Mouse (Mus musculus) megakaryocyte, embryonic 14.5 days (primary cell): ENCODE data around the gene Tfr2.

Source experiments
- FLI1 ChIP-seq: IDR thresholded peaks from 2 replicates; pipeline ENCODE4 v1.6.1; 2012; ENCODE audit warnings: low read length, inconsistent platforms, mixed read lengths
- GATA1 ChIP-seq: IDR thresholded peaks from 3 replicates; pipeline ENCODE4 v1.6.1; 2012; ENCODE audit warnings: mixed read lengths, low read length, inconsistent platforms, borderline replicate concordance

DNA sequence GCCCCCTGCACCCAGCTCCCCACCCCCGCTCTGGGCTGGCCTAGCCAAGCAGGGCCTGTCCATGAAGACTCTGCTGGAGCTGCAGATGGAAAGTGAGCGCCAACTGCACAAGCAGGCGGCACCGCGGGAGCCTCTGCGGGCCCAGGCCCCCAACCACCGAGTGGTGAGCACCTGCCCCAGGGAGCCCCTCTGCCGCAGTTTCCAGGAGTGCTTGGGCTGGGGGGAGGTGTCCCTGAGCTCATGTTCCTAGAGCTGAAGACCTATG, 45.5 kb upstream of the Tfr2 start:
- TF ChIP-seq GATA1 = no peak
- no peak for TF ChIP-seq FLI1
